Mouse (Mus musculus) MEL (cell line): Measurements from ENCODE around the gene Pim2. TPM values are rescaled to one million over a fixed set of nuclear protein-coding genes. Genes with fewer than 3 reads are reported as not detected.
A peak's percentile ranks its signal among the peaks of the same experiment; 100 is the strongest.
"Not testable (repeated sequence)": the region's sequence is repeated elsewhere in the genome, so short reads cannot be mapped to it uniquely, and the experiment has no call there.

Source experiments
- DNase-seq: peaks from one replicate; pipeline ENCODE4 v3.0.0; 2011; ENCODE audit warnings: low read depth, low spot score
- H3K27ac ChIP-seq: 2 replicates; pipeline ENCODE4 v1.5.1; 2012; ENCODE audit warnings: low read depth, mild to moderate bottlenecking, control low read depth, low read length, moderate library complexity; ENCODE audit not compliant: control insufficient read depth
- H3K27me3 ChIP-seq, 2 experiments: fragments of 150-350 bp in 1 of 2; sonication (generic) in 1 of 2; 2 replicates each; pipeline ENCODE4 v1.6.1; 2012; ENCODE audit warnings: low read length in 2 of 2, mild to moderate bottlenecking in 2 of 2, improper control_type of control experiment in 1 of 2, moderate library complexity in 1 of 2; ENCODE audit not compliant: insufficient read depth in 2 of 2, control insufficient read depth in 1 of 2
- H3K36me3 ChIP-seq, 2 experiments: 2 replicates each; pipeline ENCODE4 v1.6.1; 2012 to 2014; ENCODE audit warnings: low read length in 2 of 2, improper control_type of control experiment in 1 of 2, inconsistent platforms in 1 of 2, mild to moderate bottlenecking in 1 of 2; ENCODE audit not compliant: insufficient read depth in 2 of 2, control insufficient read depth in 1 of 2
- H3K4me1 ChIP-seq, 2 experiments: fragments of 150-350 bp in 1 of 2; sonication (generic) in 1 of 2; 2 replicates each; pipeline ENCODE4 v1.6.1; 2012; ENCODE audit warnings: low read length in 2 of 2, improper control_type of control experiment in 1 of 2, mild to moderate bottlenecking in 1 of 2; ENCODE audit not compliant: insufficient read depth in 2 of 2, control insufficient read depth in 1 of 2
- H3K4me3 ChIP-seq, 2 experiments: fragments of 150-350 bp in 1 of 2; sonication (generic) in 1 of 2; 2 replicates each; pipeline ENCODE4 v1.5.1; 2012; ENCODE audit warnings: low read depth in 2 of 2, low read length in 2 of 2, mild to moderate bottlenecking in 2 of 2, moderate library complexity in 2 of 2, control low read depth in 1 of 2, improper control_type of control experiment in 1 of 2; ENCODE audit not compliant: control insufficient read depth in 1 of 2, insufficient read depth in 1 of 2
- H3K79me2 ChIP-seq: 2 replicates; pipeline ENCODE4 v1.6.1; 2012; ENCODE audit warnings: mild to moderate bottlenecking, low read length, moderate library complexity; ENCODE audit not compliant: control insufficient read depth, poor library complexity, insufficient read depth
- H3K9ac ChIP-seq: 2 replicates; pipeline ENCODE4 v1.6.1; 2012; ENCODE audit warnings: low read depth, mild to moderate bottlenecking, control low read depth, low read length, moderate library complexity; ENCODE audit not compliant: control insufficient read depth, poor library complexity, severe bottlenecking
- H3K9me3 ChIP-seq: fragments of 150-350 bp; sonication (generic); replicated peaks from 2 replicates; pipeline ENCODE4 v1.6.1; 2012; ENCODE audit warnings: mild to moderate bottlenecking, low read length, improper control_type of control experiment, moderate library complexity; ENCODE audit not compliant: insufficient read depth
- CTCF ChIP-seq, 3 experiments: IDR thresholded peaks in 2 of 3; conservative IDR thresholded peaks in 1 of 3; 2 replicates each; pipeline ENCODE4 v1.5.1; 2011 to 2012; ENCODE audit warnings: low read length in 3 of 3, low read depth in 2 of 3, mild to moderate bottlenecking in 2 of 3, improper control_type of control experiment in 1 of 3, inconsistent platforms in 1 of 3, mixed read lengths in 1 of 3, moderate library complexity in 1 of 3; ENCODE audit not compliant: control insufficient read depth in 1 of 3, insufficient read depth in 1 of 3, poor library complexity in 1 of 3, severe bottlenecking in 1 of 3
- HCFC1 ChIP-seq: IDR thresholded peaks from 2 replicates; pipeline ENCODE4 v1.6.1; 2012; ENCODE audit warnings: low read depth, mild to moderate bottlenecking, inconsistent platforms, low read length, improper control_type of control experiment, moderate library complexity
- MAX ChIP-seq: IDR thresholded peaks from 2 replicates; pipeline ENCODE4 v1.6.1; 2011; ENCODE audit warnings: low read length, improper control_type of control experiment
- MAZ ChIP-seq: IDR thresholded peaks from 2 replicates; pipeline ENCODE4 v1.6.1; 2012; ENCODE audit warnings: low read depth, mild to moderate bottlenecking, inconsistent platforms, low read length, improper control_type of control experiment
- MYC ChIP-seq: IDR thresholded peaks from 2 replicates; pipeline ENCODE4 v1.6.1; 2011; ENCODE audit warnings: low read depth, mild to moderate bottlenecking, low read length, improper control_type of control experiment, moderate library complexity
- POLR2AphosphoS2 ChIP-seq: IDR thresholded peaks from 2 replicates; pipeline ENCODE4 v1.6.1; 2011; ENCODE audit warnings: low read length, improper control_type of control experiment
- RAD21 ChIP-seq: IDR thresholded peaks from 2 replicates; pipeline ENCODE4 v1.6.1; 2011; ENCODE audit warnings: mild to moderate bottlenecking, low read depth, low read length, improper control_type of control experiment
- RCOR1 ChIP-seq: IDR thresholded peaks from 2 replicates; pipeline ENCODE4 v1.6.1; 2012; ENCODE audit warnings: low read depth, mild to moderate bottlenecking, inconsistent platforms, low read length, improper control_type of control experiment
- SMC3 ChIP-seq: IDR thresholded peaks from 2 replicates; pipeline ENCODE4 v1.6.1; 2011; ENCODE audit warnings: low read depth, low read length, improper control_type of control experiment
- TBP ChIP-seq: IDR thresholded peaks from 2 replicates; pipeline ENCODE4 v1.8.0; 2011; ENCODE audit warnings: low read depth, low read length, improper control_type of control experiment
- USF2 ChIP-seq, 2 experiments: IDR thresholded peaks; 2 replicates each; pipeline ENCODE4 v1.6.1; 2011 to 2012; ENCODE audit warnings: improper control_type of control experiment in 2 of 2, low read length in 2 of 2, borderline replicate concordance in 1 of 2, inconsistent platforms in 1 of 2, low read depth in 1 of 2, mild to moderate bottlenecking in 1 of 2; ENCODE audit not compliant: insufficient read depth in 1 of 2
- ZC3H11A ChIP-seq: IDR thresholded peaks from 2 replicates; pipeline ENCODE4 v1.6.1; 2012; ENCODE audit warnings: low read depth, mild to moderate bottlenecking, inconsistent platforms, low read length, improper control_type of control experiment
- polyA plus RNA-seq, 2 experiments: library from polyadenylated mRNA; stranded (reverse) in 1 of 2; unstranded in 1 of 2; fragments of >175 nt in 1 of 2; fragments of >200 nt in 1 of 2; gene quantifications; 2 replicates each; pipeline versions ENCODE4 v1.2.1 to v1.2.4; 2012; ENCODE audit warnings: low replicate concordance in 2 of 2, low read depth in 1 of 2; ENCODE audit not compliant: insufficient read length in 2 of 2, insufficient read depth in 1 of 2, missing spikeins in 1 of 2
- total RNA-seq: library from RNA; depleted of rRNA; stranded (reverse); fragments of 300-350 nt; gene quantifications from 2 replicates; pipeline ENCODE4 v1.2.3, GENCODE M21; 2012

Pim2 gene
- total and polyA plus RNA-seq, 3 experiments = 6.4 to 21.7 TPM; not detected in 1

- Histone ChIP-seq H3K36me3 (no peaks in the 10 kb centered on the region; a peak in 1 of 4 replicates), H3K4me1 (no peaks in the 10 kb centered on the region), H3K9me3 (no peaks in the 10 kb centered on the region), H3K27ac (no peak overlapping the region), H3K4me3 (no peak overlapping the region), H3K27me3 (no peaks in the 10 kb centered on the region), H3K9ac (no peak overlapping the region), H3K79me2 (no peaks in the 10 kb centered on the region)
- DNase-seq = no peak
- no peak for TF ChIP-seq MAX
- TF ChIP-seq TBP = no peak
- peak; percentile 26; the same call in 1 of the 2 replicates for TF ChIP-seq SMC3
- TF ChIP-seq RAD21 = peak; percentile 12; the same call in 1 of the 2 replicates
- no peak for TF ChIP-seq USF2 (IDR thresholded peaks at IDR 0.05; ENCODE audit: borderline replicate concordance in 1 of 2, insufficient read depth in 1 of 2, low read depth in 1 of 2, low read length in 2 of 2)
- peak in 1 of 3 experiments; percentile 4; a peak in 1 of 6 replicates for TF ChIP-seq CTCF (IDR thresholded peaks at IDR 0.05 in 2 of 3, conservative IDR thresholded peaks at IDR 0.05 in 1 of 3; ENCODE audit: control insufficient read depth in 1 of 3, insufficient read depth in 1 of 3, low read depth in 2 of 3, low read length in 3 of 3, poor library complexity in 1 of 3, severe bottlenecking in 1 of 3)
- peak; percentile 57; the same call in 1 of the 2 replicates for TF ChIP-seq POLR2AphosphoS2
- no peak for TF ChIP-seq RCOR1
- no peak for TF ChIP-seq MAZ
Observed at GRCm38 (mm10) chrX:7910473-7910872, 32.4 kb downstream of the Pim2 start.

GRCm38 (mm10) chrX:7915669-7916068 is 37.6 kb downstream of the Pim2 start:
- not testable (repeated sequence) for H3K4me1 ChIP-seq, H3K27ac ChIP-seq, H3K27me3 ChIP-seq, H3K36me3 ChIP-seq, H3K9ac ChIP-seq, H3K4me3 ChIP-seq, H3K9me3 ChIP-seq, H3K79me2 ChIP-seq
- peak; percentile 63 for TF ChIP-seq ZC3H11A
- TF ChIP-seq SMC3 = peak; percentile 64
- 0 out of 2 replicates have a peak, but pooled peaks have one; percentile 15 for TF ChIP-seq HCFC1
- peak; percentile 21 to 51 (median 22); a peak in 4 of 6 replicates for TF ChIP-seq CTCF (IDR thresholded peaks at IDR 0.05 in 2 of 3, conservative IDR thresholded peaks at IDR 0.05 in 1 of 3; ENCODE audit: control insufficient read depth in 1 of 3, insufficient read depth in 1 of 3, low read depth in 2 of 3, low read length in 3 of 3, poor library complexity in 1 of 3, severe bottlenecking in 1 of 3)
- peak; percentile 51 for TF ChIP-seq RAD21
- peak; percentile 62 for DNase-seq

- H3K79me2 ChIP-seq = not testable (repeated sequence)
- TF ChIP-seq ZC3H11A (peak; percentile 80), MAX (0 out of 2 replicates have a peak, but pooled peaks have one; percentile 36), SMC3 (peak; percentile 87), HCFC1 (0 out of 2 replicates have a peak, but pooled peaks have one; percentile 18), MYC (peak; percentile 76; the same call in 1 of the 2 replicates), RAD21 (peak; percentile 62), CTCF (IDR thresholded peaks at IDR 0.05 in 2 of 3, conservative IDR thresholded peaks at IDR 0.05 in 1 of 3; ENCODE audit: control insufficient read depth in 1 of 3, insufficient read depth in 1 of 3, low read depth in 2 of 3, low read length in 3 of 3, poor library complexity in 1 of 3, severe bottlenecking in 1 of 3) (peak; percentile 48 to 78 (median 60))
- TF ChIP-seq, all 39 proteins: peak for 7; not testable (repeated sequence) for 32
- not testable (repeated sequence) for H3K9me3 ChIP-seq, H3K9ac ChIP-seq, H3K27ac ChIP-seq, H3K4me1 ChIP-seq, H3K36me3 ChIP-seq, H3K4me3 ChIP-seq, H3K27me3 ChIP-seq
- DNase-seq = peak; percentile 52
Observed at GRCm38 (mm10) chrX:7917960-7918359, 39.9 kb downstream of the Pim2 start.
